Mouse (Mus musculus): Measurements from ENCODE around the gene Slco1a5. TPM values are rescaled to one million over a fixed set of nuclear protein-coding genes. Genes with fewer than 3 reads are reported as not detected.

Slco1a5 gene
- not detected for polyA plus RNA-seq (2017; shearing (Covaris generic))

DNA sequence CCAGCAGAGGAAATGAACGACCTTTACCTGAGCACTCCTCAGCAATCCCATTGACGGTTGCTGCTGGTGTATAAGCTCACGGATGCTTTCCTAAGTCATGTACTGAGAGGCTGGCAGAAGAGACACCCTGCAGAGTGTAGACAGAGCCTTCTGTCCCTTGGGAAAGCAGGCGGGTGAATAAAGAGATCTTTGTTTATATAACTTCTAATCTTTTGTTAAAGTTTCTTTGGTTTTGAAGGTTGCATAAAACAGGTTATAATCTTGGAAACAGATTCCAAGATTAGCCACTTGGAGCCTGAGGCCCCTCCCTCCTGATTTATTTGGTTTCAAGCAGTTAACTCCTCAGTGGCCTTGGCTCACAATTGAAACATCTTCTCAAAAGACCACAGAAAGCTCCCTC is at the start of gene Slco1a5:
Gene Slco1a5 (minus strand): TSS at position 101 of the 400 bp plus-strand sequence.

DNA sequence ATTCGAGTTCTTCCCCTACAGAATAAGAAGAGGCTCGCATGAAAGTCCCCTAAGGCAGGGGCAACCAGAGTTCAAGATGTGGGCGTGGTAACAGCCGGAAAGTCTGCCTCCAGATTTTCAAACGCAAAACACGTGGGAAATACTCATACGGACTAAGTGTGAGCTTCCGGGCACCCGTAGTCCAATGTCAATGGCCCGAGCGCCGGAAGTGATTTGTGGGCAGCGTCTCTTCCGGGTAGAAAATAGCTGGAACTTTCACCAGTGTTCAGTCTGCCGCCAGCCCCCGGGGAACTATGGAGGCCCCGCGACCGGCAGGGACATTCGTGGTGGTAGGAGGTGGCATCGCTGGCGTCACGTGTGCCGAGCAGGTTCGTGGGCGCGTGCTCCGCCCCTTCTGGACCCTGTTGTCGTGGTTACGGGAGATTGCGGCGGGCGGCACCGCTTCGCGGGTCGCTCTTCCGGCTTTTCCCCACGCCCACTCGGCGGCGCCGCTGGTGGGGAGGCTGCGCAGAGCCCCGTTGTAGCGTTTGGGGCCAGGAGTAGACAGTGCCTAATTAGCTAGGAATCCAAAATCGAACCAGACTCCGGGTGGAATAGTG is 22.8 kb upstream of the Slco1a5 start, which contains the start of gene Pyroxd1:
Gene Pyroxd1 (plus strand): TSS at position 215 of the 599 bp plus-strand sequence.

DNA sequence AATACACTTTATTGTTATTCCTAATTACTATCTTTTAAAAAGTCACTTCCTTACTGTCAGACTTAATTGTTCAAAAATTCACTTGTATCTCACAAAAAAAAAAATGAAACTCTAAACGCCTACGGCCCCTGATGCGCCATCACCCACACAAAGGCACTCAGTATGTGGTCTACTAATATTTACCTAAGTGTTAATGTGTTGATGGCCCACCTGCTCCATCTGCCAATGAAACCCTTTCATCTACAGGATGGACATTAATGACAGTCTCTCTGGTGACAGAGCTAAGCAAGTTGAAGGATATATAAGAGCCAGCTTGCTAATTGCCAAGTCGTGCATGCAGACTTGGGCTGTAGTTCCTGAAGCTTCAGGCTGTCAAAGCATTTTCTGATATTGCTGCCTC is 24.7 kb downstream of the Slco1a5 start, which contains the start of gene Iapp:
Gene Iapp (plus strand): TSS at position 326 of the 400 bp plus-strand sequence.

DNA sequence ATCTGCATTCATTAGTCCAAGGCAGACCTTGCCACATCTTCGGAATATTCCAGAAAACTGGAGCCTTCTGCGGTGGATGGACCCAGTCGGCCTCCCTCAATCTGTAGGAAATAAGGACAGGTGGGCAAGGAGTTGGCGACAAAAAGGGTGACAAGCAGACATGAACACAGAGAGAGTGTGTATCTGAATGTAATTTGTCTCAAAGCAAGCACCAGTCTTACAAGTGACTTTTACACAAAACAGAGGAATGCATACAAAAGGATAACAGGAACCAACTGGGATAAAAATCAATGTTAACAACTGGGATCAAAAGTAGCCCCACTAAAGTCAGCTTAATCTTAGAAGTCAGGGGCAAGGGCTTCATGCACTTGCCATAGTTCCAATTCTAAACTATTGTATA is 114.4 kb downstream of the Slco1a5 start, which contains the start of gene Slco1a6:
Gene Slco1a6 (minus strand): TSS at position 101 of the 400 bp plus-strand sequence.

Other genes with a start within 250 kb of the Slco1a5 start
- 0.87 TPM for gene Slco1a6, start 114.5 kb downstream of the Slco1a5 start, polyA plus RNA-seq (2017; shearing (Covaris generic))
- not detected for gene Iapp, start 24.6 kb downstream of the Slco1a5 start, polyA plus RNA-seq (2017; shearing (Covaris generic))
- gene Pyroxd1, start 22.7 kb upstream of the Slco1a5 start, polyA plus RNA-seq (2017; shearing (Covaris generic)) = 23.4 TPM
- gene Recql, start 64.1 kb upstream of the Slco1a5 start, polyA plus RNA-seq (2017; shearing (Covaris generic)) = 46.9 TPM
- 31.9 TPM for gene Golt1b, start 64.2 kb upstream of the Slco1a5 start, polyA plus RNA-seq (2017; shearing (Covaris generic))
- gene Spx, start 90.5 kb upstream of the Slco1a5 start, polyA plus RNA-seq (2017; shearing (Covaris generic)) = not detected
- gene Gys2, start 150.1 kb upstream of the Slco1a5 start, polyA plus RNA-seq (2017; shearing (Covaris generic)) = not detected
- gene Ldhb, start 185.0 kb upstream of the Slco1a5 start, polyA plus RNA-seq (2017; shearing (Covaris generic)) = 154 TPM
- not detected for gene Kcnj8, start 248.6 kb upstream of the Slco1a5 start, polyA plus RNA-seq (2017; shearing (Covaris generic))

Measured in activated CD4-positive, CD25-positive, alpha-beta regulatory T cell, adult 9 weeks (primary cell).